Mouse (Mus musculus): Measurements from ENCODE around the gene Dock3.

GRCm38 (mm10) chr9:107027586-107027985 lies 204.1 kb downstream of the Dock3 start:
- TF ChIP-seq CTCF (IDR thresholded peaks at IDR 0.05) (no peak), POLR2A (IDR thresholded peaks at IDR 0.05; ENCODE audit: insufficient read depth, low read depth, low read length) (no peak), EP300 (IDR thresholded peaks at IDR 0.05; ENCODE audit: insufficient read depth, low read depth, low read length) (no peak)

All from heart, adult 2 months (tissue).